Mouse (Mus musculus): ENCODE data around the gene Slc22a18. TPM values are rescaled to one million over a fixed set of nuclear protein-coding genes. Genes with fewer than 3 reads are reported as not detected.
"Not testable (repeated sequence)": the region's sequence is repeated elsewhere in the genome, so short reads cannot be mapped to it uniquely, and the experiment has no call there.

Slc22a18 gene
- total RNA-seq, 2 experiments from 2014 or later = 0.25 TPM; not detected in 1

- intact Hi-C loops (cut with DNase I) = no loop called here
- no peak for DNase-seq
These were observed 27.4 kb downstream of the Slc22a18 start for GRCm38 (mm10) chr7:143500912-143501311.

- intact Hi-C loops (cut with DNase I) = no loop called here
- peak in 1 of 2 experiments; percentile 29 for DNase-seq
These were observed 28.3 kb downstream of the Slc22a18 start for GRCm38 (mm10) chr7:143501643-143502417.

DNA sequence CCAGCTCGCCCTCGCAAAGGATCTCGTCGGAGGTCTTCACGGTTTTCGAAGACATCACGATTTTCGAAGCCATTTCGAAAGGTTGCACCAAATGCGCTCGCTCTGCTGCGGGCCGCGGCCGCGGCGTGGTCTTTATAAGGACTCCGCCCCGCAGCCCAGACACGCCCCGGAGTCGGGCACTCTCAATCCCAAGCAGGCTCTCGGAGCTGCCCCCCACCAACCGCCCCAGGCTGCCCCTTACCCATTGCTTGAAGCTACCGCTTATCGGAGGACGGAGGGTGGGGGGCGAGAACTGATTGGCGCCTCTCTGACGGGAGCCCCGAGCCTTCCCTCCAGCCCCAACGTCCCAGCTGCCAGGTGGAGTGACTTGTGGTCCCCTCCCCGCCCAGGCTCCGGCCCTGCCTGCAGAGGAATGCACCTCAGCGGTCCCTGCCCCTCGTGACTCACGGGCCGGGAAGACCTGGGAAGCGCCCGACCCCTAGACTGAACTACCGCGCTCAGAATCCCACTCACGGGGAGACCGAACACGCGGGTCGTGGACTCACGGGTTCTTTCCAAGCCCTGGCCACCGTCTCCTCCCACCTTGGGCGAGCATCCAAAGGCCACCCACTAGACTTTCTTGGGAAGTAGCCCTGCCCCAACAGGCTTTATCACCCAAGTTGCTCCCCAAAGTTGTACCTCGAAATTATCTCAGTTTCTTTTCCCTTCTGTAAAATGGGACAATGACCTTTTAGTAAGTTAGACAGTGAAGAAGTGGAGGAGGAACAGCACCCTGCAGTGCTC, 29.1 kb downstream of the Slc22a18 start, which contains the start of gene Phlda2:
Gene Phlda2 (minus strand): TSS at position 733 of the 783 bp plus-strand sequence.
- intact Hi-C loops (cut with DNase I) = no loop called here
- no peak for DNase-seq

DNA sequence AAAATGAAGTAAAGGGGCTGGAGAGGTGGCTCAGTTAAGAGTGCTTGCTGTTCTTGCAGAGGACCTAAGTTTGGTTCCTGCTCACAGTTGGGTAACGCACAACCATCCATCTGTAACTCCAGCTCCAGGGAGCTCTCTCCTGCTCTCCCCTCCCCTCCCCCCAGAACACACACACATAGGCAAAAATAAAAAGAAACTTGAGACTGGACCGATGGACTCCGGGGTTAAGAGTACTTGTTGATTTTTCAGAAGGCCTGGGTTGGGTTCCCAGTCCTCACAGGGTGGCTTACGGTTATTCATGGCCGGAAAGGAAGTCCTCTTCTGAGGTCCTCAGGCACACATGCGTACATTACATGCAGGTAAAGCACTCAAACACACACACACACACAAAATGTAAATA, 30.4 kb downstream of the Slc22a18 start:
- intact Hi-C loops (cut with DNase I) = no loop called here
- DNase-seq = no peak

GRCm38 (mm10) chr7:143505411-143505810, 31.9 kb downstream of the Slc22a18 start:
- no peak for DNase-seq
- intact Hi-C loops (cut with DNase I) = no loop called here

DNA sequence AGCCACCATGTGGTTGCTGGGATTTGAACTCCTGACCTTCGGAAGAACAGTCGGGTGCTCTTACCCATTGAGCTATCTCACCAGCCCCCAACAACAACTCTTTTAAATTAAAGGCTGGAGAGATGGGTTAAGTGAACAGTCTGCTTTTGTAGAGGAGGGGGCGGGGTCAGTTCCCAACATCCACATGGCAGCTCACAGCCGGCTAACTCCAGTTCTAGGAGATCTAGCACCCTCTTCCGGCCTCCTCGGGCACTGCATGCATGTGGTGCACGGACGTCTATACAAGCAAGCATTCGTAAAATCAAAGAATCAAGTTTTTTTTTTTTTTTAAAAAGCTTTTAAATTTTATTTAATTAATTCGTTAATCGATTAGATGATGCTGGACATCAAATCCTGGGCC, 32.3 kb downstream of the Slc22a18 start:
- DNase-seq = peak; percentile 70 to 79
- intact Hi-C loops (cut with DNase I) = loop anchor here (2.0 kb wide), 1 partner anchor 25 kb away; no protein-coding TSS in a partner anchor

DNA sequence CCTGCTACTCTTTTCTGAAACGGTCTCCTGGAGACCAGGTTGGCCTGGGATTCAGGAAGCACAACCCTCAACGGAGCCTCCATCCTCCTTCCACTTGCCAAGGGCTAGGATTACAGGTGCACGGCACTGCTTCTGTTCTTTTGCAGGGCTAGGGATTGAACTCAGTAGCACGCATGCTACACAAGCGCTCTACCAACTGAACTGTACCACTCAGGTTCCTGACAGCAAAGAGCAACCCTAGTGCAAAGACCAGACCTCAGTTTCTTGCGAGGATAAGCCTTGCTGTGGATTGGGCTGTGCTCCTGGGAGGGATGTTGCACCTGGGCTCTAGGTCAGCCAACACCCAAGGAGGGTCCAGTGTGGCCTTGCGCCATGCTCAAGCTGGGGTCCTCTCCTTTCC, 32.7 kb downstream of the Slc22a18 start:
- DNase-seq = no peak
- intact Hi-C loops (cut with DNase I) = loop anchor here (2.0 kb wide), 1 partner anchor 25 kb away; no protein-coding TSS in a partner anchor

DNA sequence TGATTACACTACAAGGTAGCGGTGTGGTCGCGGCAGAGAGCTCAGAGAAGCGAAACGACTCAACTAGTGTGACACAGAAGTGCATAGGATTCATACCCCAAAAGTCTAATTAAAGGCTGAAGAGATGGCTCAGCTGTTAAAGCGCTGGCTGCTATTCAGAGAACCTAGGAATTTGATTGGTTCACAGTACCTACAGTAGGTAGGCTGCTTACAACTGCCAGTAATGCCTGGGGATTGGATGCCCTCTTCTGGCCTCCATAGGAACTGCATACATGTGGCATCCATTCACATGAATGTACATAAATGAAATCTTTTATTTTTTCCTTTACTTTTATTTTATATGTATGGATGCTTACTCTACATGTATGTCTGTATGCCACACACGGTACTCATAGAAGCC, 33.1 kb downstream of the Slc22a18 start:
- DNase-seq = peak in 1 of 2 experiments; percentile 46

GRCm38 (mm10) chr7:143509566-143509965, 36.0 kb downstream of the Slc22a18 start:
- no peak for DNase-seq
- intact Hi-C loops (cut with DNase I) = no loop called here

More for the DNA sequence above, 33.1 kb downstream of the Slc22a18 start:
- intact Hi-C loops (cut with DNase I) = loop anchor here (2.0 kb wide), 1 partner anchor 26 kb away; no protein-coding TSS in a partner anchor

- intact Hi-C loops (cut with DNase I) = no loop called here
- no peak for DNase-seq
These were observed 37.2 kb downstream of the Slc22a18 start for GRCm38 (mm10) chr7:143510593-143511334.

DNA sequence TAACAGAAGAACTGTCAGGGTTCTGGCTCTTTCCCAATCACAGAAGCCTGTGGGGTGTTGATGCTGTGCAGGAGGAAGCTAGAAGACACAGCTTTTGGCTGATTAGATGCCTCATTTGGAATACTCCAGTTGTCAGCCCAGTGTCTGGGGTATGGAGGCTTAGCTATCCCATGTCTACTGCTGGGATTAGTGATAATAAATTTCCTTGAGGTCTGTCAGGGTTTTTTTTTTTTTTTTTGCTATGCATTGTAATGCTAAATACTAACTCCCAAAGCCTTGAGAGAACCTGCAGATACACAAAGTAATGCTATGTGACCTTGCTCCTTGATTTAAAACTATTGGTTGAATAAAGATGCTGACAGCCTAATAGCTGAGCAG, 37.8 kb downstream of the Slc22a18 start:
- intact Hi-C loops (cut with DNase I) = no loop called here

DNA sequence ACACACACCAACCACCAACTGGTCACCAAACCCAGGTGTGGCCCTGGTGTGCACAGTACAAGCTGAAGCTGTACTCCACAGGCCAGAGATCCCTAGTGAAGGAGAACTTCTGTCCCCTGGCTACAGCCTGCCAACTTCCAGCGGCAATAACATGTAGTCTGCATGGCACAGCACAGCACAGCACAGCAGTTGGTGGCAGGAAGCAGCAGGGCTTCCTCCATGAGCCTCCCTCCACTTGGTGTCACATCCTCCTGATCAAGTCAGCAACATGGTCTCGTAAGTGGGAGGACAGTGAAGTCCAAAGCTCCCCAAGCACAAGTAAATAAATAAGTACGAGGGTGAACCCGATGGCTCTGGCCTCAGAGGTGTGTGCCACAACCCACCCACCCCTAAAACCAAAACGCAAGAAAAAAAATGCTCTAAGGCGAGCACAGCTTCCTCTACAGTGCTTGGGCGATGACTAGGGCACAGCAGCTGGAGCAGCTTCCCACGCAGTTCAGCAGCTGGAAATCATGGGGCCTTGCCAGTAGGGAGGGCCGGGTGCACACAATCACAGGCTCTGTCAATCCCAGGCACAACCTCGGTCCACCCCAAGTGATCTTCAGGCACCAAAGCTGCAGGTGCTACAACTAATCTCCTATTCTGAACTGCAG, 40.4 kb downstream of the Slc22a18 start:
- no peak for DNase-seq
- intact Hi-C loops (cut with DNase I) = no loop called here

More for the DNA sequence above, 37.8 kb downstream of the Slc22a18 start:
- DNase-seq = no peak

DNA sequence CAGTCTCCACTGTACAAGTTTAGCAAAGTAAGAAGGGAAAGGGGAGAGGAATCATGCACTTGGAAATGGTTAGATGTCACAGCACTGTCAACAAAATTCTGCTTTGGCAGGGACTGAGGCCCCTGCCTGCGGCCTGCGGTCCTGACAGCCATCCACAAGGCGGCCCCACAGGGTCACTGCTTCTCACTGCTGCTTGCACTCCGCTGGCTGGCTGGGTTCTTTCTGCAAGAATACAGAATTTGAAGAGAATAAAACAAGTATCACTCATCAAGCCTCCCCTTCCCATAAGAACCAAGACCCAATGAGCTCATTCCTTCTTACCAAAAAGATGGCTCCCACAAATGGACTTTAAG, 40.9 kb downstream of the Slc22a18 start:
- intact Hi-C loops (cut with DNase I) = no loop called here
- no peak for DNase-seq

- intact Hi-C loops (cut with DNase I) = no loop called here
- DNase-seq = no peak
These were observed 45.8 kb downstream of the Slc22a18 start for GRCm38 (mm10) chr7:143519333-143519732.

GRCm38 (mm10) chr7:143532410-143532809, 58.9 kb downstream of the Slc22a18 start:
- DNase-seq = peak in 1 of 2 experiments; percentile 26
- intact Hi-C loops (cut with DNase I) = no loop called here

- intact Hi-C loops (cut with DNase I) = no loop called here
These were observed 59.7 kb downstream of the Slc22a18 start for GRCm38 (mm10) chr7:143533284-143533683.

GRCm38 (mm10) chr7:143536251-143536650, 62.7 kb downstream of the Slc22a18 start:
- DNase-seq = no peak
- intact Hi-C loops (cut with DNase I) = no loop called here

More at GRCm38 (mm10) chr7:143533284-143533683, 59.7 kb downstream of the Slc22a18 start:
- no peak for DNase-seq

DNA sequence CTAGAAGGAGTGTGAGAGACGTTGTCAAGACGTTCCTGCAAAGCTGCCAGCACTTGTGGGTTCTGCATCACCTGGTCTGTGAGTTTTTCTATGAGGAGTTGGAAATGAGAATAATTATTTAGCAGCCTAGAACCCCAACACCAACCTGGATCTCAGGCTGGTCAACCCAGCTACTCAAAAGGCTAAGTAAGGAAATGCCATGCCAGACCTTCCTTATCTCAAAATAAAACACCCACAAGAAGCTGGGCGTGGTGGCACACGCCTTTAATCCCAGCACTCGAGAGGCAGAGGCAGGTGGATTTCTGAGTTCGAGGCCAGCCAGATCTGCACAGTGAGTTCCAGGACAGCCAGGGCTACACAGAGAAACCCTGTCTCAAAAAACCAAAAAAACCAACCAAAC, 64.7 kb downstream of the Slc22a18 start:
- intact Hi-C loops (cut with DNase I); DNase-seq: not testable (repeated sequence)

DNA sequence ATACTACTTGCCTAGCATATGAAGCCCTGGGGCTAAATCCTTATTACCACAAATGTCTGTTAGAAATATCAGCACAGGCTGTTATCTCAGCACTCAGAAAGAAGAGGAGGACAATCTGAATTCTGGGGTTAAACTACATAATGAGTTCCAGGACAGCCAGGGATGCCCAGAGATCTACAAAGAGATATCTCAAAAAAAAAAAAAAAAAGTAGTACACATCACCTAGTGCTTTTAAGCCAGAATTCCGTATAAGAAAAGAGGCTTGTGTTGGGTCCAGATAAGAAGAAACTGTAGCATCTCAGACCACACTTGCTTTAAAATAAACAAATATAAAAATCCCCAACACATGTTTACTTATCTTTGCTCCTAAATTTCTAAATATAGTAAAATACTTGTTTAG, 65.1 kb downstream of the Slc22a18 start:
- intact Hi-C loops (cut with DNase I) = no loop called here
- no peak for DNase-seq

- intact Hi-C loops (cut with DNase I) = no loop called here
- no peak for DNase-seq
These were observed 70.8 kb downstream of the Slc22a18 start for GRCm38 (mm10) chr7:143544368-143544767.

Measured in gastrocnemius, postnatal 36 days (tissue).